Mouse (Mus musculus) liver, embryonic 15.5 days (tissue): ENCODE measurements around the gene Shcbp1l. TPM values are rescaled to one million over a fixed set of nuclear protein-coding genes. Genes with fewer than 3 reads are reported as not detected.
A peak's percentile ranks its signal among the peaks of the same experiment; 100 is the strongest.
"Not testable (repeated sequence)": the region's sequence is repeated elsewhere in the genome, so short reads cannot be mapped to it uniquely, and the experiment has no call there.

Experiments
- ATAC-seq: fragments of 200-750 bp; cut with Nextera tagmentation; 2 replicates; pipeline ENCODE4 v1.8.0; 2017; ENCODE audit warnings: moderate number of reproducible peaks, mild to moderate bottlenecking, moderate library complexity; ENCODE audit not compliant: insufficient read depth
- H3K27ac ChIP-seq: fragments of 300-500 bp; sonication (generic); replicated peaks from 2 replicates; pipeline ENCODE4 v1.5.1; 2015; ENCODE audit warnings: mild to moderate bottlenecking, inconsistent platforms
- H3K27me3 ChIP-seq: fragments of 300-500 bp; sonication (generic); 2 replicates; pipeline ENCODE4 v1.6.1; 2015; ENCODE audit warnings: mild to moderate bottlenecking, inconsistent platforms
- H3K36me3 ChIP-seq: fragments of 300-500 bp; sonication (generic); replicated peaks from 2 replicates; pipeline ENCODE4 v1.6.1; 2015; ENCODE audit warnings: moderate library complexity, mild to moderate bottlenecking, inconsistent platforms
- H3K4me1 ChIP-seq: fragments of 300-500 bp; sonication (generic); replicated peaks from 2 replicates; pipeline ENCODE4 v1.6.1; 2015; ENCODE audit warnings: inconsistent platforms
- H3K4me2 ChIP-seq: fragments of 300-500 bp; sonication (generic); 2 replicates; pipeline ENCODE4 v1.6.1; 2015; ENCODE audit warnings: moderate library complexity, mild to moderate bottlenecking, inconsistent platforms
- H3K4me3 ChIP-seq: fragments of 300-500 bp; sonication (generic); replicated peaks from 2 replicates; pipeline ENCODE4 v1.5.1; 2015; ENCODE audit warnings: mild to moderate bottlenecking, inconsistent platforms
- H3K9ac ChIP-seq: fragments of 300-500 bp; sonication (generic); 2 replicates; pipeline ENCODE4 v1.6.1; 2015; ENCODE audit warnings: moderate library complexity, mild to moderate bottlenecking, inconsistent platforms
- H3K9me3 ChIP-seq: fragments of 300-500 bp; sonication (generic); replicated peaks from 2 replicates; pipeline ENCODE4 v1.6.1; 2016; ENCODE audit warnings: inconsistent platforms
- WGBS: fragments of 180-500 bp; shearing (Covaris S2); methylation state at CpG from one replicate; pipeline ENCODE4 v1.1.7; 2015; ENCODE audit warnings: mixed read lengths; ENCODE audit not compliant: insufficient replicate concordance; 5-methylcytosine and 5-hydroxymethylcytosine counted together
- polyA plus RNA-seq: library from polyadenylated mRNA; unstranded; fragments of >200 nt; fragmentation: Nextera tagmentation; extraction: Ambion mirVana; gene quantifications from 2 replicates; pipeline ENCODE4 v1.2.1, GENCODE M21; 2015

The Shcbp1l gene
- polyA plus RNA-seq, 1 experiment from 2014 or later, result 0.13 TPM

GRCm38 (mm10) chr1:153408296-153408695 lies 16.7 kb upstream of the Shcbp1l start:
- H3K4me2 ChIP-seq, ATAC-seq, H3K4me3 ChIP-seq, H3K27ac ChIP-seq, H3K27me3 ChIP-seq, H3K36me3 ChIP-seq, H3K9me3 ChIP-seq, H3K4me1 ChIP-seq, H3K9ac ChIP-seq: not testable (repeated sequence)
- 40% methylated on average over 5 of the region's 5 CpGs for WGBS

- not testable (repeated sequence) for H3K27me3 ChIP-seq, H3K36me3 ChIP-seq, H3K4me2 ChIP-seq, H3K27ac ChIP-seq, H3K4me1 ChIP-seq, H3K4me3 ChIP-seq, ATAC-seq, H3K9me3 ChIP-seq, H3K9ac ChIP-seq
- 76% methylated on average over 1 of the region's 4 CpGs for WGBS
Observed at GRCm38 (mm10) chr1:153410915-153411314, 14.0 kb upstream of the Shcbp1l start.

- H3K4me3 ChIP-seq, result no peak overlapping the region
- H3K9me3 ChIP-seq, result no peaks in the 10 kb centered on the region
- H3K4me1 ChIP-seq, result 0 out of 2 replicates have a peak, but pooled peaks cover 3% of the 10 kb centered on the region
- no peak overlapping the region for H3K9ac ChIP-seq
- no peak overlapping the region for H3K27ac ChIP-seq
- no peak overlapping the region for H3K4me2 ChIP-seq
- H3K27me3 ChIP-seq, result no peaks in the 10 kb centered on the region
- ATAC-seq, result no peak
- 73% methylated on average over 6 of the region's 6 CpGs for WGBS
- no peaks in the 10 kb centered on the region for H3K36me3 ChIP-seq
Observed at GRCm38 (mm10) chr1:153411723-153412122, 13.2 kb upstream of the Shcbp1l start.

- H3K9me3 ChIP-seq, H3K27ac ChIP-seq, H3K4me3 ChIP-seq, H3K4me2 ChIP-seq, H3K9ac ChIP-seq, H3K27me3 ChIP-seq, H3K36me3 ChIP-seq, ATAC-seq, H3K4me1 ChIP-seq: not testable (repeated sequence)
- WGBS, result 67% methylated on average over 3 of the region's 4 CpGs
Observed at GRCm38 (mm10) chr1:153412663-153413396, 12.1 kb upstream of the Shcbp1l start.

GRCm38 (mm10) chr1:153413397-153414020 lies 11.5 kb upstream of the Shcbp1l start:
- not testable (repeated sequence) for H3K9ac ChIP-seq, H3K27me3 ChIP-seq, H3K4me2 ChIP-seq, H3K4me3 ChIP-seq, H3K36me3 ChIP-seq, H3K4me1 ChIP-seq, H3K27ac ChIP-seq, H3K9me3 ChIP-seq, ATAC-seq
- 65% methylated on average over 13 of the region's 13 CpGs for WGBS

GRCm38 (mm10) chr1:153414114-153414723 lies 10.7 kb upstream of the Shcbp1l start:
- H3K27ac ChIP-seq, H3K36me3 ChIP-seq, H3K27me3 ChIP-seq, ATAC-seq, H3K4me1 ChIP-seq, H3K4me3 ChIP-seq, H3K9me3 ChIP-seq, H3K9ac ChIP-seq: not testable (repeated sequence)
- 0 out of 2 replicates have a peak overlapping the region, but pooled peaks have one; percentile 8 for H3K4me2 ChIP-seq
- 55% methylated on average over 24 of the region's 24 CpGs for WGBS

GRCm38 (mm10) chr1:153414962-153415361 lies 10.0 kb upstream of the Shcbp1l start:
- H3K36me3 ChIP-seq, result no peaks in the 10 kb centered on the region
- H3K4me3 ChIP-seq, result no peak overlapping the region
- H3K4me1 ChIP-seq, result 0 out of 2 replicates have a peak, but pooled peaks cover 3% of the 10 kb centered on the region
- no peaks in the 10 kb centered on the region for H3K9me3 ChIP-seq
- WGBS, result 39% methylated on average over 4 of the region's 4 CpGs
- no peak overlapping the region for H3K4me2 ChIP-seq
- H3K27ac ChIP-seq, result no peak overlapping the region
- H3K27me3 ChIP-seq, result no peaks in the 10 kb centered on the region
- ATAC-seq, result peak; percentile 47; the same call in 1 of the 2 replicates
- H3K9ac ChIP-seq, result no peak overlapping the region

- not testable (repeated sequence) for H3K27ac ChIP-seq, H3K27me3 ChIP-seq, H3K36me3 ChIP-seq
Observed at GRCm38 (mm10) chr1:153415742-153416141, 9.2 kb upstream of the Shcbp1l start.

GRCm38 (mm10) chr1:153416271-153416832 lies 8.6 kb upstream of the Shcbp1l start:
- H3K36me3 ChIP-seq, H3K4me1 ChIP-seq, H3K4me2 ChIP-seq, H3K9ac ChIP-seq, H3K27me3 ChIP-seq, H3K9me3 ChIP-seq, H3K27ac ChIP-seq, H3K4me3 ChIP-seq, ATAC-seq: not testable (repeated sequence)
- 68% methylated on average over 3 of the region's 3 CpGs for WGBS

More at GRCm38 (mm10) chr1:153415742-153416141, 9.2 kb upstream of the Shcbp1l start:
- not testable (repeated sequence) for ATAC-seq, H3K4me1 ChIP-seq, H3K4me3 ChIP-seq, H3K9ac ChIP-seq, H3K9me3 ChIP-seq, H3K4me2 ChIP-seq
- WGBS, result 47% methylated on average over 3 of the region's 5 CpGs

GRCm38 (mm10) chr1:153417805-153418204 lies 7.2 kb upstream of the Shcbp1l start:
- not testable (repeated sequence) for H3K27ac ChIP-seq, H3K9me3 ChIP-seq, H3K36me3 ChIP-seq, ATAC-seq, H3K9ac ChIP-seq, H3K4me3 ChIP-seq, H3K4me1 ChIP-seq, H3K27me3 ChIP-seq, H3K4me2 ChIP-seq
- 60% methylated on average over 4 of the region's 4 CpGs for WGBS

GRCm38 (mm10) chr1:153424271-153424670 lies 691 bp upstream of the Shcbp1l start:
- Histone ChIP-seq H3K4me3 (peak overlapping the region; percentile 64), H3K27me3 (peaks cover 22% of the 10 kb centered on the region), H3K9me3 (no peaks in the 10 kb centered on the region), H3K4me1 (peaks cover 22% of the 10 kb centered on the region), H3K4me2 (peak overlapping the region; percentile 99), H3K36me3 (no peaks in the 10 kb centered on the region), H3K9ac (peak overlapping the region; percentile 66), H3K27ac (peak overlapping the region; percentile 93)
- ATAC-seq, result peak; percentile 91
- 17% methylated on average over 12 of the region's 12 CpGs for WGBS
